Mouse (Mus musculus) neural tube, embryonic 13.5 days (tissue): ENCODE results near the gene Dhx15. TPM values are rescaled to one million over a fixed set of nuclear protein-coding genes. Genes with fewer than 3 reads are reported as not detected.
A peak's percentile ranks its signal among the peaks of the same experiment; 100 is the strongest.

Experiments
- ATAC-seq: fragments of 200-750 bp; cut with Nextera tagmentation; 2 replicates; pipeline ENCODE4 v1.8.0; 2017; ENCODE audit warnings: low read depth, mild to moderate bottlenecking, moderate TSS enrichment, moderate library complexity
- H3K27ac ChIP-seq: fragments of 300-500 bp; sonication (generic); replicated peaks from 2 replicates; pipeline ENCODE4 v1.5.1; 2015; ENCODE audit warnings: moderate library complexity, mild to moderate bottlenecking, inconsistent platforms
- H3K27me3 ChIP-seq: fragments of 300-500 bp; sonication (generic); 2 replicates; pipeline ENCODE4 v1.6.1; 2015; ENCODE audit warnings: mild to moderate bottlenecking, inconsistent platforms
- H3K36me3 ChIP-seq: fragments of 300-500 bp; sonication (generic); 2 replicates; pipeline ENCODE4 v1.6.1; 2015; ENCODE audit warnings: mild to moderate bottlenecking, inconsistent platforms
- H3K4me1 ChIP-seq: fragments of 300-500 bp; sonication (generic); replicated peaks from 2 replicates; pipeline ENCODE4 v1.6.1; 2015; ENCODE audit warnings: inconsistent platforms
- H3K4me2 ChIP-seq: fragments of 300-500 bp; sonication (generic); 2 replicates; pipeline ENCODE4 v1.6.1; 2015; ENCODE audit warnings: inconsistent platforms, mild to moderate bottlenecking, moderate library complexity
- H3K4me3 ChIP-seq: fragments of 300-500 bp; sonication (generic); 2 replicates; pipeline ENCODE4 v1.5.1; 2015; ENCODE audit warnings: mild to moderate bottlenecking, inconsistent platforms
- H3K9ac ChIP-seq: fragments of 300-500 bp; sonication (generic); 2 replicates; pipeline ENCODE4 v1.6.1; 2015; ENCODE audit warnings: moderate library complexity, mild to moderate bottlenecking, inconsistent platforms
- H3K9me3 ChIP-seq: fragments of 300-500 bp; sonication (generic); 2 replicates; pipeline ENCODE4 v1.6.1; 2016; ENCODE audit warnings: inconsistent platforms
- WGBS: fragments of 180-500 bp; shearing (Covaris S2); methylation state at CpG from one replicate; pipeline ENCODE4 v1.1.7; 2015; 5-methylcytosine and 5-hydroxymethylcytosine counted together
- polyA plus RNA-seq: library from polyadenylated mRNA; unstranded; fragments of >200 nt; fragmentation: Nextera tagmentation; extraction: Ambion mirVana; gene quantifications from 2 replicates; pipeline ENCODE4 v1.2.1, GENCODE M21; 2015

The Dhx15 gene
- polyA plus RNA-seq, 1 experiment from 2014 or later = 126 TPM

DNA sequence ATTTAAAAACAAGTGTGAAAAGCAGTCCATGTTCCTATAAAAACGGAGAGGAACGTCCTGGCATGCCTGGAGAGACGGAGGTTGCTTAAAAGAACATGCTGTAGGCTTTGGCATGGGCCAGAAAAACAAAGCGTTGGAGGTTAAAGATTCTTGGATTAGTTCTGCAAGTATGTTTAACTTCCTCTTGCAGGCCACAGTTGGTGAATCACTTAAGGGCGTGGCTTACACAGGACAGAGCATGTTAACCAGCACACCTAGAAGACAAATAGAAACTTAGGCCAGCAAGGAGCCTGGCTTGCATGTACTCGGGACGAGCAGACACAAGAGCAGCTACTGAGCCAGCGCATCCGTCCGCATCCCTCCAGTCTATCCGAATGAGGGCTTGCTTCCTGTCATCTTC, 52.2 kb downstream of the Dhx15 start:
- no peak for ATAC-seq
- H3K4me2 ChIP-seq = no peak overlapping the region
- no peaks in the 10 kb centered on the region for H3K9me3 ChIP-seq
- H3K4me1 ChIP-seq = no peaks in the 10 kb centered on the region
- H3K9ac ChIP-seq = no peak overlapping the region
- H3K36me3 ChIP-seq = peaks cover 4% of the 10 kb centered on the region; the same call in 1 of the 2 replicates
- no peak overlapping the region for H3K4me3 ChIP-seq
- 92% methylated on average over 11 of the region's 11 CpGs for WGBS
- H3K27ac ChIP-seq = no peak overlapping the region
- no peaks in the 10 kb centered on the region for H3K27me3 ChIP-seq

DNA sequence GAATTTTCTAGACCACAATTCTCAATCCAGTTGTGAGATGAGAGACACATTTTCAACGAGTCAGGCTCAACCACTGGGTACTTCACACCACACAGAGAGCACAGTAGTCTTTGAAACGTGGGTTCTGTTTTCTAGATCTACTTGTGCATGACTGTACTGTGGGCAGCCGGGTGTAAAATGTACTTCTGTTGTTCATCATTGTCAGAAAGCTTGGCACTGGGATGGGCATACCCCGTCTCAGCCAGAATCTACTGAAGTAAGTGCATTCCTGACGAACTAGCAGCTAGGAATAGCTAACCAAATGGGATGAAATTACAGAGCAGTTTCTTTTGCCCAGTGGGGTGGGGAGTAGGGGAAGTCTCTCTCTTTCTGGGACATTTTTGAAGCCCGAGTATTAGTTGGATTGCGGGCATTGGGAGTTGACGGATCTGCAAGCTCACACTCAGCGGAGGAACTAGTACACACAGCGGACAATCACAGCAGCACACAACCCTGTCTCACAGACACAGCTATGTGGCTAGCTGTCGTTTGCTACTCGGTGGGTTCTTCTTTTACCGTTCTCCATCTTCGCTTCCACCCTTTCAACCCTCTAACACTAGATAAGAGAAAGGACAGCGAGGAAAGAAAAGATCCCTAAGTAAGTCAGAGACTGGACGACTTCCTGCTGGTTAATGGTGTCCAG, 54.7 kb downstream of the Dhx15 start:
- no peak for ATAC-seq
- no peak overlapping the region for H3K4me2 ChIP-seq

GRCm38 (mm10) chr5:52132840-52133239, 57.5 kb downstream of the Dhx15 start:
- H3K27ac ChIP-seq = no peak overlapping the region
- no peaks in the 10 kb centered on the region for H3K27me3 ChIP-seq
- 90% methylated on average over 7 of the region's 7 CpGs for WGBS
- H3K4me3 ChIP-seq = no peak overlapping the region
- no peaks in the 10 kb centered on the region for H3K4me1 ChIP-seq
- no peaks in the 10 kb centered on the region for H3K36me3 ChIP-seq
- no peaks in the 10 kb centered on the region for H3K9me3 ChIP-seq
- H3K9ac ChIP-seq = no peak overlapping the region
- ATAC-seq = no peak
- H3K4me2 ChIP-seq = no peak overlapping the region

More for the DNA sequence above, 54.7 kb downstream of the Dhx15 start:
- no peak overlapping the region for H3K9ac ChIP-seq
- no peaks in the 10 kb centered on the region for H3K27me3 ChIP-seq
- WGBS = 81% methylated on average over 16 of the region's 16 CpGs
- 0 out of 2 replicates have a peak, but pooled peaks cover 4% of the 10 kb centered on the region for H3K36me3 ChIP-seq
- H3K9me3 ChIP-seq = no peaks in the 10 kb centered on the region
- no peak overlapping the region for H3K4me3 ChIP-seq
- no peaks in the 10 kb centered on the region for H3K4me1 ChIP-seq
- H3K27ac ChIP-seq = no peak overlapping the region

DNA sequence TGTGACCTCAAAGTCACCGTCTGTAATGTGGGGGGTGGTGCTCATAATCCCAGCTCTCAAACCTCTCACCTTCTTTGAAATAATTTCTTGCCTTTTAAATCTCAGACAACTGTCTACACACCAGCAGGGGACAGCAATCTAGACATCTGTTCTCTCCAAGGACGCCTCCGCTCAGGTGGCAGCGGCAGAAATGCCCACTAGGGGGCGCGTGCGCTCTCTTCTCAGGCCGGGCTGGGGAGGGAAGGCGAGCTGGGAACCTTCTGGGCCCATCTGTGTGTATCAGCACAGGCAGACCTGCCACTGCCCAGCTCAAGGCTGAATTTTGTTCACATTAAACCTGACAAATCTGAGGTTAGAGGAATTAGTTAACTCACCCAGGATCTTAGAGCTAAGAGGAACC, 58.2 kb downstream of the Dhx15 start:
- no peak overlapping the region for H3K9ac ChIP-seq
- no peaks in the 10 kb centered on the region for H3K27me3 ChIP-seq
- no peaks in the 10 kb centered on the region for H3K4me1 ChIP-seq
- WGBS = 19% methylated on average over 9 of the region's 9 CpGs
- H3K4me3 ChIP-seq = no peak overlapping the region
- ATAC-seq = 0 out of 2 replicates have a peak, but pooled peaks have one; percentile 44
- H3K27ac ChIP-seq = no peak overlapping the region
- no peaks in the 10 kb centered on the region for H3K36me3 ChIP-seq
- no peak overlapping the region for H3K4me2 ChIP-seq
- H3K9me3 ChIP-seq = no peaks in the 10 kb centered on the region

- ATAC-seq = no peak
- no peaks in the 10 kb centered on the region for H3K4me1 ChIP-seq
- 92% methylated on average over 13 of the region's 13 CpGs for WGBS
- H3K36me3 ChIP-seq = no peaks in the 10 kb centered on the region
- H3K9me3 ChIP-seq = no peaks in the 10 kb centered on the region
- no peak overlapping the region for H3K27ac ChIP-seq
- H3K4me3 ChIP-seq = no peak overlapping the region
- H3K9ac ChIP-seq = no peak overlapping the region
- H3K4me2 ChIP-seq = no peak overlapping the region
- H3K27me3 ChIP-seq = no peaks in the 10 kb centered on the region
Observed at GRCm38 (mm10) chr5:52131389-52131788, 58.9 kb downstream of the Dhx15 start.

GRCm38 (mm10) chr5:52130496-52130895, 59.8 kb downstream of the Dhx15 start:
- H3K27ac ChIP-seq = no peak overlapping the region
- no peak overlapping the region for H3K9ac ChIP-seq
- H3K27me3 ChIP-seq = no peaks in the 10 kb centered on the region
- H3K9me3 ChIP-seq = no peaks in the 10 kb centered on the region
- no peak overlapping the region for H3K4me3 ChIP-seq
- H3K36me3 ChIP-seq = no peaks in the 10 kb centered on the region
- 100% methylated on average over 1 of the region's 1 CpGs for WGBS
- no peak for ATAC-seq
- no peak overlapping the region for H3K4me2 ChIP-seq
- H3K4me1 ChIP-seq = no peaks in the 10 kb centered on the region

GRCm38 (mm10) chr5:52126263-52126662, 64.1 kb downstream of the Dhx15 start:
- H3K9ac ChIP-seq = no peak overlapping the region
- H3K27ac ChIP-seq = no peak overlapping the region
- 0 out of 2 replicates have a peak, but pooled peaks cover 3% of the 10 kb centered on the region for H3K27me3 ChIP-seq
- H3K4me3 ChIP-seq = no peak overlapping the region
- H3K4me1 ChIP-seq = no peaks in the 10 kb centered on the region
- 69% methylated on average over 7 of the region's 7 CpGs for WGBS
- no peak overlapping the region for H3K4me2 ChIP-seq
- H3K36me3 ChIP-seq = no peaks in the 10 kb centered on the region
- ATAC-seq = no peak
- no peaks in the 10 kb centered on the region for H3K9me3 ChIP-seq

- 89% methylated on average over 8 of the region's 8 CpGs for WGBS
Observed at GRCm38 (mm10) chr5:52125854-52126253, 64.5 kb downstream of the Dhx15 start.

GRCm38 (mm10) chr5:52122146-52122545, 68.2 kb downstream of the Dhx15 start:
- Histone ChIP-seq H3K27me3 (peaks cover 11% of the 10 kb centered on the region), H3K36me3 (no peaks in the 10 kb centered on the region), H3K4me3 (no peak overlapping the region), H3K9ac (no peak overlapping the region), H3K27ac (no peak overlapping the region), H3K4me2 (no peak overlapping the region), H3K4me1 (no peaks in the 10 kb centered on the region), H3K9me3 (no peaks in the 10 kb centered on the region)
- 86% methylated on average over 6 of the region's 6 CpGs for WGBS
- no peak for ATAC-seq

More at GRCm38 (mm10) chr5:52125854-52126253, 64.5 kb downstream of the Dhx15 start:
- no peaks in the 10 kb centered on the region for H3K36me3 ChIP-seq
- no peak overlapping the region for H3K4me3 ChIP-seq
- no peaks in the 10 kb centered on the region for H3K9me3 ChIP-seq
- no peak overlapping the region for H3K27ac ChIP-seq
- no peak overlapping the region for H3K4me2 ChIP-seq
- no peak for ATAC-seq
- no peaks in the 10 kb centered on the region for H3K4me1 ChIP-seq
- 0 out of 2 replicates have a peak, but pooled peaks cover 3% of the 10 kb centered on the region for H3K27me3 ChIP-seq
- no peak overlapping the region for H3K9ac ChIP-seq

DNA sequence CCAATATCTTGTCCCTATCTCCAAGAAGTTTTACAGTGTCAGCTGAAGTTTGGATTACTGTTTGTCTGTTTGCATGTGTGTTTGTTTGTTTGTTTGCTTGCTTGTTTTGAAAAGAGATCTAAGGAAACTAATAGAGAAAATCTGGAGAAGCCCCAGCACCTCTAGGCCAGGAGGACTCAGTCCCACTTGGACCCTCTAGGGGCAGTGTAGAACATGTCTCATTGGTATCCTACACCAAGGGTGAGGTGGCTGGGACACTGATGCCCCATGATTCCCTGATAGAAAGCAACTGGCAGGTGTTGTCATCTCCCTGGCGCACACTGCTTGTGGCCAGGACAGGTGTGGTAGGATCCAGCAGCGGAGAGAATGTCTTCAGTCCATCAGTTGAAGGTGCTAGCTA, 70.5 kb downstream of the Dhx15 start:
- Histone ChIP-seq H3K4me2 (no peak overlapping the region), H3K4me1 (peaks cover 9% of the 10 kb centered on the region), H3K27ac (no peak overlapping the region), H3K9me3 (no peaks in the 10 kb centered on the region), H3K4me3 (no peak overlapping the region), H3K36me3 (no peaks in the 10 kb centered on the region), H3K9ac (no peak overlapping the region), H3K27me3 (peaks cover 16% of the 10 kb centered on the region)
- WGBS = 72% methylated on average over 2 of the region's 2 CpGs
- ATAC-seq = no peak

GRCm38 (mm10) chr5:52119192-52119591, 71.1 kb downstream of the Dhx15 start:
- H3K9ac ChIP-seq = no peak overlapping the region
- no peak for ATAC-seq
- WGBS = 82% methylated on average over 2 of the region's 2 CpGs
- H3K4me1 ChIP-seq = peaks cover 16% of the 10 kb centered on the region
- H3K9me3 ChIP-seq = no peaks in the 10 kb centered on the region
- no peak overlapping the region for H3K4me2 ChIP-seq
- H3K4me3 ChIP-seq = no peak overlapping the region
- H3K36me3 ChIP-seq = no peaks in the 10 kb centered on the region
- H3K27me3 ChIP-seq = peaks cover 22% of the 10 kb centered on the region
- no peak overlapping the region for H3K27ac ChIP-seq

DNA sequence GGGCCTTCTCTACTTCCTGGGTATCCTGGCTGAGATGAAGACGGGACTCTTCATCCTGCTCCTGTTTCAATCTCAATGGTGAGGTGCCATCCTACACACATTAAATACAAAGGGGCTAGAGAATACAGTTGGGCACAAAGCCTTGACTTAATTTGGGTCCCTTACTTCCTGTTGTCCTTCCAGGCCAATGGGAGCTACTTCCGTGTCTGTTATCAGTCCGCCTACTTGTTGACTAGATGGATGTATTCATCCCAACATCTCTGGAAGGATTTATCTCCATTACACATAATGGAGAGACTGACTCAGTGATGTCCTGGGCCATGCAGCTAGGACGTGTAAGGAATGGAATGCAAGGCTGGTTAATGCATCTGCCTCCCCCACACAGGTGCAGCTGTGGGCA, 72.5 kb downstream of the Dhx15 start:
- Histone ChIP-seq H3K36me3 (no peaks in the 10 kb centered on the region), H3K9me3 (no peaks in the 10 kb centered on the region), H3K27ac (no peak overlapping the region), H3K9ac (no peak overlapping the region), H3K4me3 (no peak overlapping the region), H3K4me2 (no peak overlapping the region), H3K27me3 (peaks cover 30% of the 10 kb centered on the region), H3K4me1 (peaks cover 29% of the 10 kb centered on the region)
- 84% methylated on average over 4 of the region's 4 CpGs for WGBS
- ATAC-seq = no peak

DNA sequence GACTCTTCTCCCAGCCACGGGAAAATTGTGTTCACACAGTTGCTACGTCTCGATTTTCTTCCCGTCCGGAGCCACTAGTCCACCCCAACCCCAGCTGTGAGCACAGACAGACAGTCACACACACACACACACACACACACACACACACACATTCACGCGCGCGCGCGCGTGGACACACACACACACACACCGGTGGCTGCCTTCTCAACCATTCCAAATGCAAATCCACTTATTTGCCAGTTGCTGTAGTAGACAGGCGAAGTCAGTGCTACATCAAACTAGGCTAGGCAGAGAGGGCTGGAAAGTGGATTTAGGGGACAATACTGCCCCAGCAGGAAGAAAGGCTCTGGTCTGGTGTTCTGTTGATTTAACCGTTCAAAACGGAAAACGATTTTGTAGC, 73.9 kb downstream of the Dhx15 start:
- peak; percentile 6 for ATAC-seq
- peak overlapping the region; percentile 72; the same call in 1 of the 2 replicates for H3K27ac ChIP-seq

More for the DNA sequence above, 73.9 kb downstream of the Dhx15 start:
- 4% methylated on average over 17 of the region's 17 CpGs for WGBS
- peaks cover 44% of the 10 kb centered on the region for H3K27me3 ChIP-seq
- peak overlapping the region; percentile 58 for H3K4me3 ChIP-seq
- no peaks in the 10 kb centered on the region for H3K9me3 ChIP-seq
- peak overlapping the region; percentile 71; the same call in 1 of the 2 replicates for H3K9ac ChIP-seq
- H3K4me1 ChIP-seq = peaks cover 39% of the 10 kb centered on the region
- H3K4me2 ChIP-seq = peak overlapping the region; percentile 100
- no peaks in the 10 kb centered on the region for H3K36me3 ChIP-seq
